Mouse (Mus musculus): Measurements from ENCODE around the gene Tmem231.

DNA sequence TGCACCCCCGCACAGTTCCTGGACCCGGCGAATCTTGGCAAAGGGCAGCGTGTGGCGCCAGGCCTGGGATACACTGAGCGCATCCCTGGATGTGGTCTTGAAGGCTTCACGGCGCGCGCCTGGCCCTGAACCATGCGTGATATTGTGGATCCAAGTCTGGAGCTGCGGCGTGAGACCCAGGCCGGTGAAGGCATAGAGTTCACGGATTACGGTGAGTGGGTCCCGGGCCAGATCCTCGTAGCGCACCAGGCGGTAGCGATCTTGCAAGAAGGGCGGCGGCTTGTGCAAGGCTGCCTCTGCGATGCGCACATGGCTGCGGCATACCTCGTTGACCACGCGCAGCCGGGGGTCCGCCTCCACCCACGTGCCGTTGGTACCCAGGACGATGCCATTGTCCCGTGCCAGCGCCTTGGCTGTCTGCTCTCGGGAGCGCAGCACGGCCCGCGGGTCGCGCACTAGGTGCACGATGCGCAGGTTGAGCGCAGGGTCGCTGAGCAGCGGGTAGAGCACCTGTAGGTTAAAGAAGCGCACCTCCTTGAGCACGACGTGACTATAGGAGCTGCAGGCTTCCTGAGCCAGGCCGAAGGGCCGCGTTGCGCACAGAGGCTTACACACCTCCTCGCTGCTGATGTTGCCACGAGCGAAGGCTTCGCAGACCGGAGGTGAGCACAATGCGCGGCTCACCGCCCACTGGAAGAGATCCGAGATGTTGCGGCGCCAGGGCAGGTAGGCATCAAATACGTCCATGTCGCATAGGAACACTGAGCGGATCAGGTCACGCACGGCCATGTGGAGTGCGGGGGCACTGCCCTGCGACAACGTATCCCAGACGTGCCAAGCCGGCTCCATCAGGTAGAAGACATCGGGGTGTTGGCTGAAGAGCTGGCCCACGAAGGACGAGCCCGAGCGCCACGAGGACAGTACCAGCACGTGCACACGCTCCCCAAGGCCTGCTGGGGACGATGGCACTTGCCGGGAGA, 43.5 kb downstream of the Tmem231 start:
- TF ChIP-seq GATA1 (IDR thresholded peaks at IDR 0.05; ENCODE audit: borderline replicate concordance, low read length), result no peak
- TF ChIP-seq FLI1 (IDR thresholded peaks at IDR 0.05; ENCODE audit: low read length), result no peak

Measured in megakaryocyte, embryonic 14.5 days (primary cell).